Mouse (Mus musculus) kidney, postnatal 10 days (tissue): ENCODE results near the gene Dop1a.

ENCODE experiments used
- DNase-seq: peaks from one replicate; pipeline ENCODE4 v3.0.0; 2021; ENCODE audit warnings: mixed read lengths

Dop1a gene

GRCm38 (mm10) chr9:86466990-86467870 lies at the start of gene Dop1a:
Dop1a (plus strand) TSS chr9:86467154.
- DNase-seq, result peak; percentile 96

- no peak for DNase-seq
These were observed 49.0 kb upstream of the Dop1a start for GRCm38 (mm10) chr9:86417971-86418370.

- DNase-seq, result no peak
These were observed 47.6 kb upstream of the Dop1a start for GRCm38 (mm10) chr9:86419366-86419765.

GRCm38 (mm10) chr9:86423331-86423730 lies 43.6 kb upstream of the Dop1a start:
- no peak for DNase-seq

GRCm38 (mm10) chr9:86435510-86435909 lies 31.4 kb upstream of the Dop1a start:
- no peak for DNase-seq

GRCm38 (mm10) chr9:86436608-86437007 lies 30.3 kb upstream of the Dop1a start:
- DNase-seq, result no peak

GRCm38 (mm10) chr9:86438337-86439009 lies 28.5 kb upstream of the Dop1a start:
- no peak for DNase-seq

GRCm38 (mm10) chr9:86442248-86442647 lies 24.7 kb upstream of the Dop1a start:
- DNase-seq, result no peak

- no peak for DNase-seq
These were observed 20.1 kb upstream of the Dop1a start for GRCm38 (mm10) chr9:86446847-86447246.

- no peak for DNase-seq
These were observed 19.5 kb upstream of the Dop1a start for GRCm38 (mm10) chr9:86447431-86447830.

- peak; percentile 88 for DNase-seq
These were observed 17.4 kb upstream of the Dop1a start for GRCm38 (mm10) chr9:86449581-86449980.

GRCm38 (mm10) chr9:86451094-86451493 lies 15.9 kb upstream of the Dop1a start:
- no peak for DNase-seq

GRCm38 (mm10) chr9:86451617-86452016 lies 15.3 kb upstream of the Dop1a start:
- DNase-seq, result peak; percentile 77

- no peak for DNase-seq
These were observed 13.3 kb upstream of the Dop1a start for GRCm38 (mm10) chr9:86453626-86454025.

- DNase-seq, result peak; percentile 93
These were observed 2.5 kb upstream of the Dop1a start, which contains the start of gene Ube2cbp for GRCm38 (mm10) chr9:86464151-86465105. Ube2cbp (minus strand) TSS chr9:86464950.

- DNase-seq, result no peak
These were observed 9.0 kb downstream of the Dop1a start for GRCm38 (mm10) chr9:86475956-86476355.

- no peak for DNase-seq
These were observed 9.8 kb downstream of the Dop1a start for GRCm38 (mm10) chr9:86476763-86477162.

- DNase-seq, result peak; percentile 27
These were observed 11.6 kb downstream of the Dop1a start for GRCm38 (mm10) chr9:86478414-86479093.

GRCm38 (mm10) chr9:86482236-86482635 lies 15.3 kb downstream of the Dop1a start:
- no peak for DNase-seq

- DNase-seq, result no peak
These were observed 24.8 kb downstream of the Dop1a start for GRCm38 (mm10) chr9:86491740-86492139.

GRCm38 (mm10) chr9:86496261-86496660 lies 29.3 kb downstream of the Dop1a start:
- DNase-seq, result no peak

GRCm38 (mm10) chr9:86499083-86499482 lies 32.1 kb downstream of the Dop1a start:
- DNase-seq, result no peak
